Mouse (Mus musculus) right cerebral cortex, adult 18-20 months (tissue): ENCODE measurements around the gene Astn2.
"Not testable (repeated sequence)": the region's sequence is repeated elsewhere in the genome, so short reads cannot be mapped to it uniquely, and the experiment has no call there.

ENCODE experiments used
- DNase-seq: peaks from one replicate; pipeline ENCODE4 v3.0.0; 2022; ENCODE audit warnings: mixed read lengths

Astn2 gene

DNA sequence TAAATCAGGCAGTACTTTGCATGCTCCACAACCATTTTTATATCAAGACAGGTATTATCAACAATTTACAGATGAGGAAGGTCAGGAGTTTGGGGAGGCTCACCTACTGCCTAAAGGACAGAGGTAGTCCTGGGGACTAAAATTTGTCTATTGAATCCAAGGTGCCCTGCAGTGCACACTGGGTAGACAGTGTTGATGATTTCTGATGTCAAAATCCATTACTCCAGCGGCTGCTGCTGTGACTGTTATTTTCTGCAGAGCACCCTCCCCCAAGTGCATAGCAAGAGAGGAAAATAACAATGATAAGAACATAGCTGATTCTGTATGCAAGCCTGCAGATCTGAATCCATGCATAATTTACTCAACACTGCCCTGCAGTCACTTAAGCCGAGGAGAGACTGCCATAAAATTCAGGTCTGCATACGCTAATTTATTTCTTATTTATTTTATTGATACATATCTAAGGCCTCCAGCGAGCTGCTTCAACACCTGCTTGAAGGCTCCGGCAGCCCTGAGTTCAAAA, 660.3 kb downstream of the Astn2 start:
- DNase-seq, result no peak

DNA sequence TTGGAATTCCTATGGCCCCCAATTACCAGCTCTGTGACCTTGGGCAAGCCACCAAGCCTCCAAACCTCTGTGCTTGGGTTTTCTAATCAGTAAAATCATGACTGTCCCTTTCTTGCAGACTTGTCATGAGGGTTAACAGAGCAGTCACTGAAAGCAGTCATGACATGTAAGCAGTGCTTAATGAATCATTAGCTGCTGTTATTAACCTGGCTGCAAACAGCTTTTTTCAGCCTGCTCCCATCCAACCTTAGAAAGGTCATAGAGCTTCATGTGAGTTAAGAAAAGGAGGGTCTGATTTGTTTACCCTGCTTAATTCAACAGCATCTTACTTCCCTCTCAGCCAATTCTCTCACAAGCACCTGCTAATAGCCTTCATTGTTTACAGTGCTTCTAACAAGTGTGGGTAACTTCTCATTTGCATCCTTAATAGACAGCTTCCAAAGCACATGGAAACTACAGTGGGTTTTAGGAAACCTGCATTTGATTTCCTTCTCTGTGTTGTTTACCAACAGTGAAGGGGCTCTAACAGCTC, 661.2 kb downstream of the Astn2 start:
- DNase-seq, result no peak

DNA sequence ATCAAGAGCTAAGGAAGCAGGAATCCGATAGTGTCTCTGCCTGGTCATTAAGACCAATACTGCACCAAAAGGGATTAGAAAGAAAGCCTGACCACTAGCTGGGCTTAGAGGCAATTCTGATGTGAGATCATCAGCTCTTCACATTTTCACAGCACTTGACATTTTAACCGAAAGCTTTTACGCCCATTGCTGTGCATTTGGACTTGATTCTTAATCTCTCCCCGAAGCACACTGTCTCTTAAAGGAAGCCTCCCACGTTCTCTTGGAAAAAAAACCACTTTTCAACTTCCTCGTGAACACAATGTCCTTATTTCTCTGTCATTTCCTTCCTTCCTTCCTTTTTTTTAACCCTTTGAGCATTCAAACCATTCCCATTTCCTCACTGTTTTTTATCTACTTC, 680.0 kb downstream of the Astn2 start:
- no peak for DNase-seq

DNA sequence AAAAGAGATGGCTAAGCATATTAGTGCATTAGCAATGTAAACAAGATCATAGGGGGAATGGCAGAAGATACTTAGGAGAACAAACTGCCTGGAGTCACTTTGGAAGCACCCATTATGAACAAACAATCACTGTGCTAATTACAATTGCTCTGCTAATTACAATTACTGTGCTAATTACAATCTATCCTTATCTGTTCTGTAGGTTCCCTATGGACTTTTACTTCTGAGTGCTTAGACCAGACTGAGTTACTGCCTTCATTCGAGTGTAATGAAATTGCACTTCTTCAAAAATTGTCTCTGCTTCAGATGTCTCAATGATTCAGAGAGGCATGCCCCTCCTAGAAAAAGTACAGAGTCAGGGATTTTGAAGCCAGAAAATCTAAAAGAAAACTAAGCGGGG, 684.8 kb downstream of the Astn2 start:
- DNase-seq, result no peak

DNA sequence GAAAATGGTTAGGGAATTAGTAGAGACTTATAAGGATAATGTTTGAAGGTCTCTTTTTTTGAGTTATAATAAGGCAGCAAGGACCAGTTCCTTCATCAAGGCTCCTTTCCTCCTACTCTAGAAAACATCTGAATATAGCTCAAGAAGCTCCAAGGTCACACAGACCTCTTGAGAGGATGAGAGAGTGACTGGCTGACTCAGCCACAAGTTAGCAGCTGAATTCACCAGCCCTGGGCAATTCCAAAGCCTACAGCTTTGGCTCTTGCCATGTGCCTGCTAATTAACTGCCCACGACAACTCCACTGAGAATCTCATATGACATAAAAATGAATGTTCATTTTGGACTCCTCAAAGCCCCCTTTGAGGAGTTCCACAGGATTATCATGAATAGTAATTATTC, 686.5 kb downstream of the Astn2 start:
- peak; percentile 14 for DNase-seq

DNA sequence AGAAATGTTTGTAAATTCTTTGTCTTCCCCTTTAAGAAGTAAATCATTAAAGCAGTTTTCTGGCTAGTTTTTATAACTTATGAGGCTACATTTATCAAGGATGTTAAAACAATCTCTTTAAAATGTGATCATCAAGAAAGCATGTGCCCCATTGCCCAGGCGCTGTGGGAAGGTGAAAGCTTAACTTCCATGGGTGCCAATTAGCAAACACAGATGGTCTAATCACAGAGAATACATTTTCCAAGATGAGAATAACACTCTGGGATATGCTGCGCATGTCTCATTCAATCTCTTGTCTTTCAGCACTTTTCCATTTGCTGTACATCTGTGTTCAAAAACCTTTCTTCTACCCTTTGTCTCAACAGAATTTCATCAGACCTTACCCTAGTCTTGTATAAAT, 688.3 kb downstream of the Astn2 start:
- no peak for DNase-seq

DNA sequence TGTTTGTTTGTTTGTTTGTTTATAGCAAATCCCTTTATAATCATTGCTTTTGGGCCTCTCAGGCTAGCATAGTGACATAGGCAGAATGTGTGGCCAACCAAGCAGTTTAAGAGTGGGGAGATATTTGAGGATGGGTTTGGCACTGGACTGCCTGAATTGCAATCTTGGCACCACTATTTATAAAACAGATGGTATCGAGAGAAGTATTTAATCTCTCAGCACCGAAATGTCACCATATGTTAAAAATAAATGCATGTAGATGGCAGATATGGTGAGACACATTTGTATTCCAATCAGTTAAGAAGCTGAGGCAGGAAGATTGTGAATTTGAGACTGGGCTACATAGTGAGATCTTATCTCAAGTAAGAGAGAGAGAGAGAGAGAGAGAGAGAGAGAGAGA, 692.7 kb downstream of the Astn2 start:
- no peak for DNase-seq

DNA sequence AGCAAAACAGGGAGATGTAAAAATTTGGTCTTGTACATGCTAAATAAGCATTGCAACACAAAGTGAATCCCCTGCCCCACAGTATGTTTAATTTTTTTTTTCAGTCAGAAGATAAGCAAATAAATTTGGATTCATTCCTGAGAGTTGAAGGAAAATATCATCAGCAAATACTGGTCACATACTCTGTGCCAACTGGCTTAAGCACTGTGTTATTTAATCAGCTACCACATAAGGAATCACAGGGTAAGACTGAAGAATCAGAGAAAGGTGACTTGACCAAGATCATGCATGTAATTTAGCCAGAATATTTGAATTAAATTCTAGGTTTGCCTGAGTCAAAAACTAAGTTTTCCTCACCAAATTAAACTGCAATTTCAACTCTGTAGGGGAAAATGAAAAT, 693.8 kb downstream of the Astn2 start:
- DNase-seq, result no peak

DNA sequence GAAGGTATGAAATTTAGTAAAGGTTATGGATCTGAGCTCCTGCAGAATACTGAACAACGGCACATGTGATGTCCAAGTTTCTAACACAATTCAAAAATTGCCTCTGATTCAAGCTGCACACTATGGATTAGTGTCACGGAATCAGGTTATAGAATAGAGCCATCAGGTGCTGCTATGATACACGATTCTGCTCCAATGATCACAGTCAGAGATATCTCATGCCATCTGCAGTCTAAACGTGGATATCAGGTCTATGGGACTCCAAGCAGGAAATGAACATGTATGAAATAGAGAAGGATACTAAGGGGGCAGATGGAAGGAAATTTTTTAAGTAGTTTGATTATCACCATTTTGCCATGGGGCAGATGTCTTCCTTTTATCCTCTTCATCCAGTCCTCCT, 702.6 kb downstream of the Astn2 start:
- no peak for DNase-seq

DNA sequence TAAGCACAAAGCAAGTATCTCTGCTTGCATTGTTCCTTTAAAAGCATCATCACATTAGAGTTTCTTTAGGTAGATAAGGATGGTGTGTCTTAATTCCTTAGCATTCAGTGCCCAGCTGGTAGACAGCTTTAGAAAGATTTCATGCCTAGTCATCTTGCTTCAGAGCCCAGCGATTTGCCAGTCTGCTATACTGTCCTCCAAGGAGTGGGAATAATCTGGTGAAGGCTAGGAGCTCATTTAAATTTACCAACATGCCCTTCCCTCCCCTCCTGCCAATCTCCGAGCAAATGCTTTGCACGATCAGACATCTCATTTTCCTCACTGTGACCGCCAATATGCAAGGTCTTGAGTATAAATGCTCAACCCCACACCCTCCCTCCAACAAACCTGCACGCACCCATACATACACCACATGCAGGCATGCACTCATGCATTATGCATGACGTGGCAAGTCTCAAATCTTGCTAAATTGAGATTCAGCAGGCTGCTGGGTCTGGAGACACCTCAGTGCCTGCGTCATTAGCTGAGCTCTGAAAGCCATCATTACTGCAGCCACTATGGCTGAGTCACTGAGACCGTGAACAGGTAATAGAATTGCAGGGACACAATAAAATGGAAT, 704.6 kb downstream of the Astn2 start:
- DNase-seq, result peak; percentile 61

DNA sequence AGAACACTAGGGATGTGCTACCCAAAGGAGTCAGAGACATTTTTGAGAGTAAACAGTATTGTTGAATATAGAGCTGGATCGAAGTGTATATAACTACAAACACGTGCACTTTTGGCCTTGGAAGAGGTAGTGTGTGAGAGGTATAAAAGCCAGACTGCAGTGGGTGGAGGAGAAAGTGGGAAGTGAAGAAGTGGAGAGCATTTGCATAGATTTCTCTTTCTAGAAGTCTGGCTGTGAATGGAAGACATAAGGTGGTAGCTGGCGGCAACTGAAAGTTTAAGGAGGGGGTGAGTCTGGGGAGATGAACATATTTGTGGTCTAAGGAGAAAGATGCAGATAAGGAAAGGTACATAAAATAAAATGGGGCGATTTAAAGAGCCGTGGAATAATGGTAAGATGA, 709.2 kb downstream of the Astn2 start:
- DNase-seq, result peak; percentile 72

DNA sequence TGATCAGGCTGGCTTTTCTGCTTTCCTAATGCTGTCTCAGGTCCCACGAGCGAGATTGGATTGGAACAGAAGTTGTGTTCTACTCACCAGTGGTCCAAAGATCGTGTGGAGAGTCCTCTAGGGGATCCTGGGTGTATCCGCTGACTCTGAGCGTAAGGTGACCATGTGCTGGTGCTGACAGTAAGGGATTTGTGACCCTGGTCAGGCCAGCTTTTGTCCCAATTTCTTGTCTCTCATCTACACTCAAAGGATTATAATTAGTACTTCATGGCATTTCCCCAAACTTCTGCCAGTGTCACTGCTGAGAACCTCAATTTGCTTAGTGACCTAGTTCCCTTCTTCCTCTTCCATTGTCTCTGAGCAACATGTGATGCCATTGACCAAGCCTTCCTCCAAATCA, 710.4 kb downstream of the Astn2 start:
- DNase-seq, result no peak

DNA sequence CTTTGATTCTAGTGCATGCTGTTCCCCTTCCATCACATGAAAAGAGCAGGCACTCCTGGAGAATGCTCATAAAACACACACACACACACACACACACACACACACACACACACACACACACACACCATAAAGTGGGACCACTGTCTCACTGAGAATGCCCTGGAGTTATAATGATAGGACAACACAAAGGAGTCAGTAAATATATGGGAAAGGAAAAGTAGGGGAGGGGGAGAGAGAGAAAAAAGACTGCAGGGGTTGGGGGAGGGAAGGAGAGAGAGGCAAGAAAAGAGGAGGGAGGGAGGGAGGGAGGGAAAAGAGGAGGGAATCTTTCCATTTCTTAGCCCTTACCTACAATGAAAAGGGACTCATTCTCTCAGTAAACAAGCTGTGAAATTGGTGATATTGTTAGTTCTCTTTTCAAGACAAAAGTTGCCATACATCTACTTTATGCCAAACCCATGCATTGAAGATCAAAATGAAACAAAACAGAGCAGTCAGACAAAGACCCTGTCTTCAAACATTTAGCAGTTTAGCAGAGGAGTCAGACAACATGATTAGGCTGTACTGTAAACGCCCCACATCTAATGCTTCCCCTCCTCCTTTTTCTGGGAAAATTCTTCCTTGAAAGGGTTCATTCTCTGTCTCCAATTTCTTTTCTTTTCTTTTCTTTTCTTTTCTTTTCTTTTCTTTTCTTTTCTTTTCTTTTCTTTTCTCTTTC, 717.2 kb downstream of the Astn2 start:
- no peak for DNase-seq

DNA sequence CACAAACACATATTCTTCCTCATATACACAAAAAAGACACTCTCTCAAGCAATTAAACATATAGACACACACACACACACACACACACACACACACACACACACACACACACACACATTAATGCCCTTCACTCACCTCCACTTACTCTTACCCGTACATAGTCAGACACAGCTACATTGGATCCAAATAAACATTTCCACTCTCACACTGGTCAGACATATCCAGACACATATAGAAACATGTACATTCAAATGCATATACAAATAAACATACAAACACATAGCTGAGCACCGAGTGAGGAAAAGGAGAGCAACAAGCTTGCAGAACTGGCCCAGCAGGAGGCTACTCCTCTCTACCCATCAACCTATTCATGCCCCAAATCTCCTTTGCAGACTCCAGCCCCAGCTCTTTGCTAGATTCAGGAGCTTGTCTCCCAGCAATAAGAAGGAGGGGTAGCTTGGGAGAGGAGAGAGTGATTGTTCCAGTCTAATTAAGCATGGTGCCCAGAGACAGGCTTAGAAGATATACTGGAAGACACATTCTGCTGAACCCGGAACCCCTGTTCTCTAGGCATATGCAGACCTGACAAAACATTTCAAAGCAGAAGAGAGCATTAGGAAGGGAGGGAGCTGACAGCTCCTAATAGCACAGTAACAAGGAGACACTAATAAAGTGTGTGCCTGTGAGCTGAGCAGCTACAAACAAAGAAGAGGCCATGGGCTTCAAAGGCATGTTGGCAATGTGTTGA, 718.0 kb downstream of the Astn2 start:
- DNase-seq, result no peak

DNA sequence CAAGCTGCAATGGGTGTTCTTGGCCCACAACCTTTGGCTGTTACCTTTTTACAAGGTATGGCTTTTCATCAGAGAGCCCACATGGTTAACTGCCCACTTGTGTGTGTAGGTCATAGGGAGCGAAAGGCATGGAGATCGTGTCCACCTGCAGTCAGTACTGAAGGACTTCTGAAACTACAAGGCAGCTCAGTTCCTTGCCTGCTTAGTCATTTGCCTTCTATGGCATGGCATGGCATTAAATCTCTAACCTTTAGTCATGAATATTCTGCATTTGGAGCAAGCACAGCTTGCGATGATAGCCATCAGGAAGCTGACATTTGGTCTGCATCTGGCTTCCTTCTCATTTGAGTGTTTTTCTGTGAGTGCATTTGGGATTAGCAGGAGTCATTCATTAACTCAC, 720.0 kb downstream of the Astn2 start:
- no peak for DNase-seq

DNA sequence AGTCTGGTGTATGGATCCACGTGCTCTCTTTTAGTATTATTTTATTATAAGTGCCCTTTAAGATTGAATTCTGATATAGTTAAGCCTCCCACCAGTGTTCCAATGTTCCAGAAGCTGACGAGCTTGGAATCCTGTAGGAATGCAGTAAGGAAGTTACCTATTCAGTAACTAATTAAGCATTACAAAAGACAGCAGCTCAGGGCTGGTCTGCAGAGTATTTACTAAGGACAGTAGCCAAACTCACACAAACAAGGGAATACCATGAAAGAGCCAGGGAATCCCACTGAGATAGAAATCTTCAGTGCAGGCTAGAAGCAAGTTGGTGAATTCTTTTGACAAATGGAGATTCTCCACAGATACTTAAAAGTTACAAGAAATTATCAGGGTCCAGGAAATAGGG, 724.6 kb downstream of the Astn2 start:
- not testable (repeated sequence) for DNase-seq

DNA sequence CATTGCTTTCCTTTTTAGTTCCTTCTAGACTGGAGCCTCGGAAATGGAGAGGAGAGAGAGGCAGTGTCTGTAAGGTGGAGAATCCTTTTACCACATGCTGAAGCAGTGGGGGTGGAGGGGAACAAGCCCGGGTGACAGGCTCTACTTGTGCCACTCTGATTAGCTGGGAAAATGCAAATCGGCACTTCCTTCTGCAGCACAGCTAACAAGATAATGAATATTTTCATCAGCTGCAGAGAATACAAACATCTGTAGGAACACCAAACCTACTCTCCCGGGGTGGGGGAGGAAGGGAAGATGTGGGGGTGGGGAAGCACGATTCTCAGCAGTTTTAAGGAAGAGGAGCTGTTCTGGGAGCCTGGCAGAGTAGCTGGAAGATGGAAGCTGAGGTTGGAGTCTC, 725.5 kb downstream of the Astn2 start:
- peak; percentile 26 for DNase-seq

DNA sequence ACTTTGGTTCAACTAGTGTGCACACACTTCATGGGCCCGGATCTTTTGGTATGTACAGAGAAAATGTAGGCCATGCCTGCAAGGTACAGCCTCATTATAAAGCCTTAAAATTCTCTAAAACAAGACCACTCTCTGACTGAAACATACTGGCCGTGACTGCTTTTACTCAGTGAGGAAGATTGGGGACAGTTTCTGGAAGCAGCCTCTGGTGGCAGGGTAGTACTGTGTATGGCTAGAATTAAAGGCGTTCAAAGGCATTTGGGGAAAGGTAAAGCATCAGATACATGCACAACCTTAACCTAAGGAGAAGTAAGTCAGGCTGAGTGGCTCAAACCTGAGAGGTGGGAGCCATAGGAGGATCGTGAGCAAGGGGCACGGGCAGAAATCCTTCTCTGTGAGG, 725.9 kb downstream of the Astn2 start:
- DNase-seq, result no peak

DNA sequence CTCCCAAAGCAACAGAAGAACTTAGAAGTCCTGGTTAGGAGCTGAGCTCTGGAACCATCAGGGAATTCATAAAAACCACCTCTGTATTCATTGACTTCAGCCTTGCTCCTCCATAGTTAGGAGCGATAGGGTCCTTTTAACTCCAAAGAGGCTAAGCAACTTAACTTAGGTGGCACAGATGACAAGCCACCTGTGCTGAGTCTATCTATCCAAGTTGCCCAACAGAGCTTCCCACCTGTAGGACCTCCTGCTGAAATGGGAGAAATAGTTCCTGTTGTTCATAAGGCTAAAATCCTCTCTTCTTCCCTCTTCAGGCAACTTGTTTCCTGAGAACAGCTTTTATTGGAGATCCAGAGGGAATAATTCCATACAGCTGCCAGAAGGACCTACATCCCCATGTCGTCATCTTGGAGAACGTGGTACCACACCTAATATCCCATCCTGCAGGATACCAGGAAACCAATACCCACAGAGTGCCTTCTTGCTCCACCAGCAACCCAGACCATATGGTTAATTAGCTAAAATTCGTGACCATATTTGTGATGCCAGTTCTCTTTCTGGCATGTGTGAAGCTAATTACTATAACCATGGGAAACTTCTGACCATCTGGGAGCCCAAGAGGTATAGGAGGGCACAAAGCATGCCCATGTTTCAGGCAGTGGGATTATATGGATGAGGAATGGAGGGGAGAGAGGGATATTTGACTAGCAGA, 730.0 kb downstream of the Astn2 start:
- DNase-seq, result no peak

DNA sequence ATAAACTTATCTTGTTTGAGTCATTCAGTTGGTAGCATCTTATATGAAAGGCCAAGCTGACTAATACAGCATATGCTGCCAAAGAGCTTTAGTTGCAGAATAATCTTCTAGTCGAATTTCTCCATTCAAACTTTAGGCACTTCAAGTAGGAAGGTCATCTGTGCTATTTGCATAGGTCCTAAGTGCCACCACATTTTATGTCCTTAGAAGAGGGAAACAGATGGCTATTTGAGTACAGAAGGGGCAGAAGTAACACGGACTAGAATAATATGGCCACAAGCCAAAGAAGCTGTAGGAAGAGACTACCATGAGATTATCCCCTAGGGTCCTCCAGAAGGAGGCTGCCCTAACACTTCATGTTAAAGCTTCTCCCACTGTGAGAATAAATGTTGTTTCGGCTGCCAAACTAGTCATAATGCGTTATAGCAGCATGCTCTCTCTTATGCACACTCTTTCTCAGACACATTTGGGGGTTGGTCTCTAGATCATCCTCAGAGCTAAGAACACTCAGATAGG, 730.9 kb downstream of the Astn2 start:
- no peak for DNase-seq

DNA sequence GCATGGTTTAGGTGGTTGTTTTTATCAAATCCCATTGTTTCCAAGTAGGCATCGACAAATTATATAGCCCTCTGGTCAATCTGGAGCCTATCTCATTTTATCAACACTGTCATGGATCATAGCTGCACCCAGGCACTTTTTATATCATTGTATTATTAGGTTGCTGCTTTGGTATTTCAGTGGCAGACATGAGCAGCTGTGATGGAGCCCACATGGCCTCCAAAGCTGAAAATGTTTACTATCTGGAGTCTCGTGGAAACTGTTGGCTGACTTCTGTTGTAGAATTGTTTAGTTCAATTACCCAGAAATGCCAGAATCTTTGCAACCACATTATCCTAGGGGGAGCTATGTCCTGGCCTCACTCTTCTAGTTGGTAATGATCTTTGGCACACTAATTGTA, 732.1 kb downstream of the Astn2 start:
- DNase-seq, result no peak

DNA sequence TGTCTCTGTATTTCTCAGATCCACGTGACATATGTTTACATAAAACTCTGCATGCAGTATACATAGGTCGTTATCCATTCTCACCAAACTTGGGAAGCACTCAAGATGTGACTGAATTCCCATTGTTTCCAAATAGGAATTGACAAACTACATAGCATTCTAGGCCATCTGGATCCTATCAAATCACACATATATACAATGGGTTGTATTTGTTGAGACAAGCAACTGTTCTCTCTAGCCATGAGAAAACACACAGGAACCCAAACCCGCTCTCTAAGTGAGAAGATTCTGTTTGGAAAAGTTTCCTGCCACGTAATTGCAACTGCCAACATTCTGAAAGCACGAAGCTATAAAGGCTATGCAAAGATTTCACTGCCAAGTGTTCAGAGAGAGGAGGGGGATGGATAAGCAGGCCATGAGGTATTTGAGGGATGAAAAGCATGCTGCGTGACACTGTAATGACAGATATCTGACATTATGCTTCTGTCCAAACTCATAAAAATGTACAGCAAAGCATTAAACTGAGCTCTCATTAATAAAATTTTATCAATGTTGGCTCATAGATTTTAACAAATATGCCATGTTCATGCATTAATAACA, 732.7 kb downstream of the Astn2 start:
- DNase-seq, result no peak
